Mouse (Mus musculus) lung, postnatal 36 days (tissue): Measurements from ENCODE around the gene Rpl37a.

Experiments
- DNase-seq: peaks from one replicate; pipeline ENCODE4 v3.0.0; 2022; ENCODE audit warnings: mixed read lengths

Gene Rpl37a

DNA sequence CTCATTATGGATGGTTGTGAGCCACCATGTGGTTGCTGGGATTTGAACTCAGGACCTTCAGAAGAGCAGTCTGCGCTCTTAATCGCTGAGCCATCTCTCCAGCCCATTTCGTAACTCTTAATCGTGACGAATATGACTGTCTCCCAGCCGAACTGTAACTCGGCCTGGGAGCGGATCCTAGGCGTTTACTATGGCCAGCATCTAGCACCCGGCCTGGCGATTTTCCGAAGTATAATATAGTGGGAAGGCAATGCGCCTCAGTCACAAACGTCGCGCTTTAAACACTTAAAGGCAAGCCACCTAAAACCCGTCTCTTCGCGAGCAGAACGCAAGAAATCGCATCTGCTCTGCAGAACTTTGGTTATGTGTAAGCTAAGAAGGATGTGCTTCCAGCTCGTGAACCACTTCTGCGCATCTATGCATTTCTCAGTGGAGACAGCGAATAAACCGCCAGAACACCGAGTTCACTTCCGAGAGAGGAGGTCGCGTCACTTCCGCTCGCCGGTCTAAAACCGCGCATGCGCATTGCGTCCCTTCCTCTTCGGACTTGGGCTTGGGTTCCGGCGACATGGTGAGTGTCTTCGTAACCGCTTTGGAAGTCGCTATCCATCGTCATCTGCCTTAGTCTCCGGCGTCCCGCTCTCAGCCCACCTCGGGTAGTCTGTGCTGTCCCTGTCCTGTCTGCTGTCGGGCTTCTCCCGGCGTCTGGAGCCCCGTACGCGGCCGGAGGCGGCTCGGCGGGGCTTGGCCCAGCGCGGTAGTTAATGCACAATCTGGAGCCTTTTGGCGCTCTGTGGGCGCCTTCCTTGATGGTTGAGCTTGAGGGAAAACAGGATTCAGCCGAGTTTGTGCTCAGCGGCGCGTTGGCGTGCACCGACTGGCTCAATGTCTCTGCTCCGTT lies at the start of gene Rpl37a:
TSS of gene Rpl37a (plus strand) at position 538 of the 901 bp plus-strand sequence.
- peak; percentile 97 for DNase-seq

- peak; percentile 77 for DNase-seq
Observed at GRCm38 (mm10) chr1:72673070-72673469, 38.0 kb upstream of the Rpl37a start.

GRCm38 (mm10) chr1:72696256-72696655 lies 14.8 kb upstream of the Rpl37a start:
- DNase-seq: no peak

GRCm38 (mm10) chr1:72698651-72699050 lies 12.4 kb upstream of the Rpl37a start:
- DNase-seq: peak; percentile 12

DNA sequence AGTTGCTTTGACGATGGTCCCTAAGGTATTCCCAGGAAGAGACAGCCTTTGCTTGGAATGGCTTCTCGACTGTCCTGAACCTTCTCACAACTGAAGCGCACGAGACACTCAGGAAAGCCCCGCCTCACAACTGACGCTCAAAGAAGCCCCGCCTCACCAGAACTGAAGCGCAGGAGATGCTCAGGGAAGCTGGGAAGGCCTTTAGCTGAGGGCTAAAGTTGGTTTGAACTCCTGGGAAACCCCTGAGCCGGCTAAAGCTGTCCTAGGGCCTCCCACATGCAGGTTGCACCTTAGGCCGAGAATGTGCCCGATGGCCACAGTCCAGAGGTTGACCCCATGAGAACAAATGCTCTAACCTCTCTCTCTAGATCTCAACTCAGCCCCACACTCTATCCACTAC lies 10.6 kb upstream of the Rpl37a start, which contains the start of gene Ankar:
TSS of gene Ankar (minus strand) at position 101 of the 400 bp plus-strand sequence.
- DNase-seq: no peak

- DNase-seq: no peak
Observed at GRCm38 (mm10) chr1:72707525-72707924, 3.6 kb upstream of the Rpl37a start.

- DNase-seq: peak; percentile 10
Observed at GRCm38 (mm10) chr1:72711684-72712083, 594 bp downstream of the Rpl37a start.

- no peak for DNase-seq
Observed at GRCm38 (mm10) chr1:72714547-72714946, 3.5 kb downstream of the Rpl37a start.

GRCm38 (mm10) chr1:72715065-72715464 lies 4.0 kb downstream of the Rpl37a start:
- no peak for DNase-seq

GRCm38 (mm10) chr1:72715593-72716361 lies 4.7 kb downstream of the Rpl37a start:
- no peak for DNase-seq

DNA sequence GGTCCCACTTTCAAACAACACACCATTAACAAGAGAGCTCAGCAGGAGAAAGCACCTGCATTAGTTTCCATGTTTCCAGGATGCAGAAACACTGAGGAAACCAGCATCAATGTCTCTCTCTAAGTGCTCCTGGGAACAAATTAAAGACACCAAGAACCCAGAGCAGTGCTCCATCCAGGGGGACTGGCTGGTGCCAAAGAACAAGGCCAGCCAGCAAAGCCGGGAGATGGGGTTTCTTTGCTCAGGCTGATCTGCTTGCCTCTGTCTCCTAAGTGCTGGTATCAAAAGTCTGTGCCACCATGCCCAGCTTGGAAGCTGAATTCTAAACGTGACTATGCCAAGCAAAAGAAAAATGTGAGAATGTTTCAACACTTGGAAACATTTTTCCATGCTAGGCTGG lies 5.3 kb downstream of the Rpl37a start:
- DNase-seq: no peak

DNA sequence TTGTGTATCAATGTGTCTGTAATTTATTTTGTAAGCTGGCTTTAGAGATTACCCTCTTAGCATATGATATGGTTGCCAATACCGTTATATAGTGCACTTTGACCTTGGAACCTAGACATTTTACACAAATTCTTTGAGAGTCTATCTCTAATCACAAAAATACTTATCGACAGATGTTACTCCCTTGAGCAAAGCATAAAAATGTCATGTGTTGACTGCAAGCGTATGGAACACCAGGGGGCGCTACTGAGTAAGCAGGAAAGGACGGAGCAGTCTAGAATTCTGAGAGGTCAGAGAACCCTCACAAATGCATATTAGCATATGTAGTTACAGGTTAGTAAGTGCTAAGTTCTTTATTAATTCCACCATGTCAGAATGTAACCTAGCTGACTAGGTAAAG lies 5.8 kb downstream of the Rpl37a start:
- DNase-seq: peak; percentile 87

DNA sequence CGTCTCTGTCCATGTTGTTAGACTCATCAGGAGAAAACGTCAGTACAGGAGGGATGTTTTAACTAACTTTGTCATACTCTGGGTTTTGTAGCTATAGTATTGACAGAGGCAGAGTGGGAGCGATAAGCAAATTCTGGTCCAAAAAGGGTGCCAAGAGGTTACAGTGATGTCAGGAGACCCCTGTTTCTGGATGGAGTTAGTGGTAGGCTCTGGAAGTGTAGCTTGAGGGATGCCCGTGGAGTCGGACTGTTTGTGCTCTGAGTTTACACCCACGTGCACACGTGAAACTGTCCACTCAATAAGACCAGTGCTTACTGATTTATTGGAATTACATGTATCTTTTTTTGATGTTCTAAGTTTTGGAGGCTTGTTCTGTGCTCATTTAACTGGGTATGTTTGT lies 6.5 kb downstream of the Rpl37a start:
- no peak for DNase-seq

DNA sequence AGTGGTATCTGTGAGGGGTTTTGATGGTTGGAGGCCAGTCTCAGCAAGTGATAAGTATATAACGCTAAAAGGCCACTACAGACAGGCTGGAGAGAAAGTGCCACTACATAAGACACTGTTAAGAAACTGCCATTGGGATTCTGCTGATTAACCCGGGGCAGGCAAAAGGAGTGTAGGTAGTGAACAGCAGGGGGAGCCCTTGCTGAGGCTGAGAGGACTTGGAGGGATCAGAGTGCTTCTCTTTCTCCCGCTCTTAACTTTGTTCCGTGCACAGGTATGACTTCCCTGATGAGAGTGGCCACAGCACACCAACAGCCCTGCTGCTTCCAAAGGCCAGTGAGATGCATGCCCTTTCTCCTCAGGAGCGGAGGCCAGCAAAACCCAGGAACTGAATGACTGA lies 7.8 kb downstream of the Rpl37a start:
- DNase-seq: peak; percentile 74

DNA sequence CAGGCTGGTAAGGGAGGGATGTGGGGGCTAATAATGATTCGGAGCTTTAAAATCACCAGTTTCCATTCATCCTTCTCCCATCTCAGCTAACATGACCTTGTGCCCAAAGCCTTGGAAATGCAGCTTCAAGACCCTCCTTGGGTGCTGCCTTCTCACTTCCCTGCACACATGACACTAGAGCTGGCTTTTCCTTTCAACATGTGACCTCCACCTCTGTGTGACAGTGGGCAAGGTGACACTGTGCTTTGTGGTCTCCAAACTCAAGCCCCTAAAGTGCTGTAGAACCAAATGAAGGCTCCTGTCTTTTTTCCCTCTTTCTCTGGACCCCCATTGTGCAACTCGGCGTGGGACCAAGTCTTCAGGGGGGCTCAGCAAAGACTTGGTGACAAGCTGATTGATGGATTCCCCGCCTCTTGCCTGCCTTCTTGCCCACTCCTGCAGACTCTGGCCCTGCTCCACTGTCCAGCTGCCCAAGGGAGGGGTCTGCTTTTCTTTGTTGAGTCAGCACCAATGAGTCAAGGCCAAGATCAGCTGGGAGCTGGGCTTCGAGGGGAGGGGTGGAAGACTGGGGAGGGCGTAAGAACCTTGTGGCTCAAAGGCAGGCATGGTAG lies 9.1 kb downstream of the Rpl37a start:
- DNase-seq: no peak

DNA sequence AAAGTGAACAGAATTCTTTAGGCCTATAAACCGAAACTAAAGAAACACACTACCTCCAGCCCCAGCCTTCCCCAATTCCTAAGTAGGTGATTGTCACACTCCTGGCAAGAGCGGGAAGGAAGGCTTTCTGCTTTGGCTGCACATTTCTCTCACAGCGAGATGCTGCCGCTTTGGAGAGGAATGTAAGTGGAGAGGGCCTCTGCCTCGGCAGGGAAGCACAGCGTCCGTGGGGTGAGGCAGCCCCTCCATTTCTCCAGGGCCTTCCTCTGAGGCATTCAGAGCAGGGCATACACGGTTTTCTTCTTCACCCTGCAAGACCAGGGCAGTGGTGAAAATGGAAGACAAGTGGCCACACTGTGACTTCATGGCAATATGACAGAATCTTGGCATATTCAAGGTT lies 11.6 kb downstream of the Rpl37a start:
- no peak for DNase-seq

- DNase-seq: no peak
Observed at GRCm38 (mm10) chr1:72724354-72724753, 13.3 kb downstream of the Rpl37a start.

DNA sequence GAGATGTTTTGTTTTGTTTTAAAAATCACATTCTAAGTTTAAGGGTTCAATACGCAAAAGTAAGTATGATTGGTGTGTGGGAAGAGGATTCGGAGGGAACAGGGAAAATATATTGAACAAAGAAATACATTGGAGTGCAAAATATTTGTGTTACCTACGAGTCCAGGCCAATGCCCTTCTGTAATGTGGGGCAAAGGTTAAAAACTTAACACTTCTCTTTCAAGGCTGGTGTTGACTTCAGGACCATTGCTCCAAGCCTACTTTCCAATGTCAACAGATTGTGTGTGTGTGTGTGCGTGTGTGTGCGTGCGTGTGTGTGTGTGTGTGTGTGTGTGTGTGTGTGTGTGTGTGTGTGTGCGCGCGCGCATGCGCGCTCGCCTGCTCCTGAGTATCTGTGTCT lies 14.9 kb downstream of the Rpl37a start:
- DNase-seq: no peak

DNA sequence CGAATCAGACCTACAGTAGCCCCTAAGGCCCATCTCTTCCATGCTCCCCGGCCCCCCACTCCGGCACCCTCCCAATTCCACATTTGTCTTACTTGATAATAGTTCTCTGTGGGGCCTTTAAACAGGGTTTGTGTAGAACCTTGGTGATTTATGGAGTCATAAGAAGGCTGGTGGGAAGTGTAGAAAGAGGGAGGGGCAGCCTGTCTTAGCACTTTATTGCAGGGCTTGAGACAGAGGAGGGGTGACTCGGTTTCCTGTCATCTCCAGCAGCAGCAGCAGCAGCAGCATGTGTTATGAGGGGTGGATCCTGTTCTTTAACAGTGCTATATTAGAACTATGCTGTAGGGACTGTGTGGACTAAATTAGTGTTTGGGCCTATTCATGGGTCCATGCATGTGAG lies 17.7 kb downstream of the Rpl37a start:
- no peak for DNase-seq

- DNase-seq: no peak
Observed at GRCm38 (mm10) chr1:72730126-72730525, 19.0 kb downstream of the Rpl37a start.

- no peak for DNase-seq
Observed at GRCm38 (mm10) chr1:72733191-72733691, 22.2 kb downstream of the Rpl37a start.

DNA sequence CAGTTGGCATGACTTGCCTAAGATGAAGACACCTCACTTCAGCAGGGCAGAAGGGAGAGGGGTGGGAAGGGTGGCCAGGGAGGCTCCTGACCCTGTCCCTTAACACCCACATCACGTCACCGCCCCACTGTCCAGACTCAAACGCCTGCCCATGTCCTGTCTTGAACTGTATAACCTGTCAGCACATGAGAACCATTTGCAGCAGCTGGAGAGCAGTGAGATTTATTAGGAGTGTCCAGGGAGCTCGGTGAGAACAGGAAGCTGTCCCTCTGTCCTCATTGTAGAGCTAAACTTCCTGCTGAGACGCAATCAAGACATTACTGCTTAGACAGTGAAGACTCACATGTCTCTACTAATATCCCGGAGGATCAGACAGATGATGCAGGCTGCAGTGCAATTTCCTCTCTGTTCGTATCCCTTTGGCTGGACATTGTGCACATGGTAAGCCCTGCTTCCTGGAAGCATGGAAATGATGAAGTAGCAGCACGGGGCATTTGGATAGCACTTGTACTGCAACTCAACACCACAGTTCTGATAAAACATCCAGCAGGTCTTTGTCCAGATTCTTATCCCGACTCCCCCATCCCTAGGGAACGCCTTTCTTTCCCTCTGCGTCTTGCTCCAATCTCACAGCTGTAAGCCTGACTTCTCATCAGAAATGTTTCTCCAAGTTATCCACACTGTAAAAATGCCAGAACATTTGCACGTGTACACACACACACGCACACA lies 25.5 kb downstream of the Rpl37a start:
- no peak for DNase-seq
